Mouse (Mus musculus) hindbrain, embryonic 13.5 days (tissue): ENCODE measurements around the gene Cep78. TPM values are rescaled to one million over a fixed set of nuclear protein-coding genes. Genes with fewer than 3 reads are reported as not detected.

Experiments used
- ATAC-seq: fragments of 200-750 bp; cut with Nextera tagmentation; 2 replicates; pipeline ENCODE4 v1.8.0; 2017; ENCODE audit warnings: moderate TSS enrichment; ENCODE audit not compliant: low FRiP score
- H3K27ac ChIP-seq: fragments of 300-500 bp; sonication (generic); 2 replicates; pipeline ENCODE4 v1.5.1; 2015; ENCODE audit warnings: inconsistent platforms, mild to moderate bottlenecking, moderate library complexity
- H3K27me3 ChIP-seq: fragments of 300-500 bp; sonication (generic); 2 replicates; pipeline ENCODE4 v1.6.1; 2015; ENCODE audit warnings: mild to moderate bottlenecking, inconsistent platforms
- H3K36me3 ChIP-seq: fragments of 300-500 bp; sonication (generic); 2 replicates; pipeline ENCODE4 v1.6.1; 2015; ENCODE audit warnings: mild to moderate bottlenecking, inconsistent platforms
- H3K4me1 ChIP-seq: fragments of 300-500 bp; sonication (generic); replicated peaks from 2 replicates; pipeline ENCODE4 v1.6.1; 2015; ENCODE audit warnings: inconsistent platforms
- H3K4me2 ChIP-seq: fragments of 300-500 bp; sonication (generic); 2 replicates; pipeline ENCODE4 v1.6.1; 2015; ENCODE audit warnings: inconsistent platforms, mild to moderate bottlenecking, moderate library complexity
- H3K4me3 ChIP-seq: fragments of 300-500 bp; sonication (generic); 2 replicates; pipeline ENCODE4 v1.5.1; 2015; ENCODE audit warnings: mild to moderate bottlenecking, inconsistent platforms
- H3K9ac ChIP-seq: fragments of 300-500 bp; sonication (generic); 2 replicates; pipeline ENCODE4 v1.6.1; 2015; ENCODE audit warnings: mild to moderate bottlenecking, inconsistent platforms
- H3K9me3 ChIP-seq: fragments of 300-500 bp; sonication (generic); 2 replicates; pipeline ENCODE4 v1.6.1; 2016; ENCODE audit warnings: inconsistent platforms
- WGBS: fragments of 180-500 bp; shearing (Covaris S2); methylation state at CpG from one replicate; pipeline ENCODE4 v1.1.7; 2015; 5-methylcytosine and 5-hydroxymethylcytosine counted together
- polyA plus RNA-seq: library from polyadenylated mRNA; unstranded; fragments of >200 nt; fragmentation: Nextera tagmentation; extraction: Ambion mirVana; gene quantifications from 2 replicates; pipeline ENCODE4 v1.2.1, GENCODE M21; 2015

Gene Cep78
- polyA plus RNA-seq, 1 experiment from 2014 or later: 38.7 TPM

- no peak overlapping the region for H3K4me2 ChIP-seq
- 89% methylated on average over 17 of the region's 17 CpGs for WGBS
Observed at GRCm38 (mm10) chr19:15963011-15963695, 21.6 kb downstream of the Cep78 start.

GRCm38 (mm10) chr19:15962313-15962712 is 22.5 kb downstream of the Cep78 start:
- H3K36me3 ChIP-seq: peaks cover 71% of the 10 kb centered on the region
- no peak overlapping the region for H3K4me2 ChIP-seq
- no peaks in the 10 kb centered on the region for H3K4me1 ChIP-seq
- ATAC-seq: no peak
- WGBS: 91% methylated on average over 13 of the region's 13 CpGs
- no peak overlapping the region for H3K9ac ChIP-seq
- H3K4me3 ChIP-seq: no peak overlapping the region
- no peak overlapping the region for H3K27ac ChIP-seq
- no peaks in the 10 kb centered on the region for H3K27me3 ChIP-seq
- no peaks in the 10 kb centered on the region for H3K9me3 ChIP-seq

More at GRCm38 (mm10) chr19:15963011-15963695, 21.6 kb downstream of the Cep78 start:
- no peaks in the 10 kb centered on the region for H3K4me1 ChIP-seq
- no peak overlapping the region for H3K9ac ChIP-seq
- H3K4me3 ChIP-seq: no peak overlapping the region
- peaks cover 77% of the 10 kb centered on the region for H3K36me3 ChIP-seq
- no peak overlapping the region for H3K27ac ChIP-seq
- no peaks in the 10 kb centered on the region for H3K9me3 ChIP-seq
- ATAC-seq: no peak
- H3K27me3 ChIP-seq: no peaks in the 10 kb centered on the region

GRCm38 (mm10) chr19:15950225-15950624 is 34.6 kb downstream of the Cep78 start:
- Histone ChIP-seq H3K27ac (no peak overlapping the region), H3K36me3 (peaks cover 14% of the 10 kb centered on the region), H3K4me2 (no peak overlapping the region), H3K4me3 (no peak overlapping the region), H3K4me1 (no peaks in the 10 kb centered on the region), H3K27me3 (no peaks in the 10 kb centered on the region), H3K9me3 (no peaks in the 10 kb centered on the region), H3K9ac (no peak overlapping the region)
- WGBS: 69% methylated on average over 3 of the region's 3 CpGs
- ATAC-seq: no peak

- Histone ChIP-seq H3K27ac (no peak overlapping the region), H3K36me3 (peaks cover 6% of the 10 kb centered on the region), H3K9me3 (no peaks in the 10 kb centered on the region), H3K4me1 (no peaks in the 10 kb centered on the region), H3K9ac (no peak overlapping the region), H3K4me3 (no peak overlapping the region), H3K27me3 (no peaks in the 10 kb centered on the region), H3K4me2 (no peak overlapping the region)
- 91% methylated on average over 1 of the region's 1 CpGs for WGBS
- no peak for ATAC-seq
Observed at GRCm38 (mm10) chr19:15948867-15949266, 35.9 kb downstream of the Cep78 start.

- WGBS: 93% methylated on average over 7 of the region's 7 CpGs
Observed at GRCm38 (mm10) chr19:15948426-15948825, 36.4 kb downstream of the Cep78 start.

GRCm38 (mm10) chr19:15947237-15947636 is 37.6 kb downstream of the Cep78 start, which contains the start of gene Psat1:
Psat1 (minus strand) TSS chr19:15947337.
- H3K4me3 ChIP-seq: no peak within 1 kb of the TSS
- H3K4me1 ChIP-seq: no peaks in the 10 kb centered on the region
- no peaks in the 10 kb centered on the region; the same call in 1 of the 2 replicates for H3K36me3 ChIP-seq
- no peaks in the 10 kb centered on the region for H3K27me3 ChIP-seq
- no peak for ATAC-seq
- H3K9ac ChIP-seq: no peak within 1 kb of the TSS
- WGBS: 90% methylated on average over 7 of the region's 7 CpGs
- H3K27ac ChIP-seq: no peak within 1 kb of the TSS
- no peak within 1 kb of the TSS for H3K4me2 ChIP-seq
- H3K9me3 ChIP-seq: no peaks in the 10 kb centered on the region

More at GRCm38 (mm10) chr19:15948426-15948825, 36.4 kb downstream of the Cep78 start:
- ATAC-seq: no peak
- no peaks in the 10 kb centered on the region for H3K9me3 ChIP-seq
- no peak overlapping the region for H3K4me2 ChIP-seq
- peaks cover 6% of the 10 kb centered on the region for H3K36me3 ChIP-seq
- H3K27ac ChIP-seq: no peak overlapping the region
- no peak overlapping the region for H3K4me3 ChIP-seq
- H3K4me1 ChIP-seq: no peaks in the 10 kb centered on the region
- H3K9ac ChIP-seq: no peak overlapping the region
- H3K27me3 ChIP-seq: no peaks in the 10 kb centered on the region

- Histone ChIP-seq H3K4me1 (no peaks in the 10 kb centered on the region), H3K36me3 (no peaks in the 10 kb centered on the region; the same call in 1 of the 2 replicates), H3K4me3 (no peak overlapping the region), H3K27ac (no peak overlapping the region), H3K27me3 (no peaks in the 10 kb centered on the region), H3K9me3 (no peaks in the 10 kb centered on the region), H3K9ac (no peak overlapping the region), H3K4me2 (no peak overlapping the region)
- 79% methylated on average over 10 of the region's 10 CpGs for WGBS
- ATAC-seq: no peak
Observed at GRCm38 (mm10) chr19:15946663-15947062, 38.1 kb downstream of the Cep78 start.

GRCm38 (mm10) chr19:15943117-15943423 is 41.7 kb downstream of the Cep78 start:
- no peak for ATAC-seq
- no peak overlapping the region for H3K4me3 ChIP-seq
- H3K27ac ChIP-seq: no peak overlapping the region
- 69% methylated on average over 7 of the region's 7 CpGs for WGBS
- no peaks in the 10 kb centered on the region for H3K9me3 ChIP-seq
- H3K4me2 ChIP-seq: no peak overlapping the region
- H3K9ac ChIP-seq: no peak overlapping the region
- H3K36me3 ChIP-seq: no peaks in the 10 kb centered on the region
- H3K4me1 ChIP-seq: no peaks in the 10 kb centered on the region
- H3K27me3 ChIP-seq: no peaks in the 10 kb centered on the region

- H3K4me2 ChIP-seq: no peak overlapping the region
- no peaks in the 10 kb centered on the region for H3K9me3 ChIP-seq
- H3K27me3 ChIP-seq: no peaks in the 10 kb centered on the region
- no peak overlapping the region for H3K27ac ChIP-seq
- H3K4me3 ChIP-seq: no peak overlapping the region
- no peaks in the 10 kb centered on the region for H3K36me3 ChIP-seq
- 40% methylated on average over 11 of the region's 11 CpGs for WGBS
- no peak for ATAC-seq
- no peak overlapping the region for H3K9ac ChIP-seq
- H3K4me1 ChIP-seq: no peaks in the 10 kb centered on the region
Observed at GRCm38 (mm10) chr19:15942421-15943116, 42.2 kb downstream of the Cep78 start.

- no peak overlapping the region for H3K4me3 ChIP-seq
- no peaks in the 10 kb centered on the region for H3K27me3 ChIP-seq
- H3K9ac ChIP-seq: no peak overlapping the region
- H3K4me1 ChIP-seq: no peaks in the 10 kb centered on the region
- H3K4me2 ChIP-seq: no peak overlapping the region
- no peak for ATAC-seq
- H3K27ac ChIP-seq: no peak overlapping the region
- no peaks in the 10 kb centered on the region for H3K36me3 ChIP-seq
- H3K9me3 ChIP-seq: no peaks in the 10 kb centered on the region
- whole genome bisulfite sequencing: 86% methylated on average over 8 of the region's 8 CpGs
Observed at GRCm38 (mm10) chr19:15941399-15941798, 43.4 kb downstream of the Cep78 start.

GRCm38 (mm10) chr19:15925719-15926045 is 59.1 kb downstream of the Cep78 start:
- H3K4me2 ChIP-seq: peak overlapping the region; percentile 93
- WGBS: 10% methylated on average over 4 of the region's 4 CpGs
- H3K27me3 ChIP-seq: peaks cover 10% of the 10 kb centered on the region; the same call in 1 of the 2 replicates
- H3K9me3 ChIP-seq: no peaks in the 10 kb centered on the region
- H3K9ac ChIP-seq: no peak overlapping the region
- peak overlapping the region; percentile 70 for H3K4me3 ChIP-seq
- H3K4me1 ChIP-seq: peaks cover 22% of the 10 kb centered on the region
- peak; percentile 49 for ATAC-seq
- H3K36me3 ChIP-seq: no peaks in the 10 kb centered on the region
- H3K27ac ChIP-seq: peak overlapping the region; percentile 82

- no peaks in the 10 kb centered on the region for H3K9me3 ChIP-seq
- peak overlapping the region; percentile 75 for H3K9ac ChIP-seq
- H3K4me2 ChIP-seq: peak overlapping the region; percentile 93
- peak overlapping the region; percentile 87 for H3K27ac ChIP-seq
- H3K4me3 ChIP-seq: peak overlapping the region; percentile 70
- no peaks in the 10 kb centered on the region for H3K36me3 ChIP-seq
- peak; percentile 98 for ATAC-seq
- 2% methylated on average over 43 of the region's 43 CpGs for WGBS
- peaks cover 22% of the 10 kb centered on the region for H3K4me1 ChIP-seq
- peaks cover 10% of the 10 kb centered on the region; the same call in 1 of the 2 replicates for H3K27me3 ChIP-seq
Observed at GRCm38 (mm10) chr19:15924866-15925718, 59.7 kb downstream of the Cep78 start.
